9 mouse cellular contexts compared by ENCODE assay signal in genomic region chr7:38166930-38167645, GRCm38 (mm10). TPM values are rescaled to one million over a fixed set of nuclear protein-coding genes. Genes with fewer than 3 reads are reported as not detected.
A peak's percentile ranks its signal among the peaks of the same experiment; 100 is the strongest.
DNase-seq lines count a peak whose midpoint lies in the region; ATAC-seq and TF ChIP-seq lines count a peak whose summit lies in the region.
"Had no signal": no experiment of that assay in that cellular context is flagged by ENCODE, and none has a peak within 500 bp of the region (broad histone marks: within the 10 kb centered on the region; RNA-seq: fewer than 3 reads in every experiment).

No protein-coding gene starts in this region.

- peak overlapping the region; percentile 36; the same call in 1 of the 2 replicates for H3K27ac ChIP-seq in heart, embryonic 12.5 days (ENCODE audit: poor library complexity, severe bottlenecking)
- no peak overlapping the region for H3K27ac ChIP-seq in heart, adult 2 months
- no peak overlapping the region for H3K27ac ChIP-seq in hindbrain, embryonic 16.5 days (ENCODE audit: low read depth, low read length)
- H3K27ac ChIP-seq in midbrain, embryonic 11.5 days (ENCODE audit: low read depth, low read length): no peak overlapping the region

- H3K4me3 ChIP-seq in heart, embryonic 12.5 days: peak overlapping the region; percentile 42
- H3K4me3 ChIP-seq in heart, adult 2 months: no peak overlapping the region
- H3K4me3 ChIP-seq in hindbrain, embryonic 16.5 days (ENCODE audit: low read length): no peak overlapping the region; the same call in 1 of the 2 replicates
- H3K4me3 ChIP-seq in midbrain, embryonic 11.5 days (ENCODE audit: low read depth, low read length): no peak overlapping the region

- H3K4me1 ChIP-seq in heart, embryonic 12.5 days (replicated peaks): peaks cover 8% of the 10 kb centered on the region
- H3K4me1 ChIP-seq in heart, adult 2 months (ENCODE audit: control insufficient read depth, insufficient read depth, low read length): no peaks in the 10 kb centered on the region; the same call in 1 of the 2 replicates
- H3K4me1 ChIP-seq in hindbrain, embryonic 16.5 days (ENCODE audit: control insufficient read depth, insufficient read depth, low read depth, low read length): peaks cover 3% of the 10 kb centered on the region; the same call in 1 of the 2 replicates
- H3K4me1 ChIP-seq in midbrain, embryonic 11.5 days (ENCODE audit: control insufficient read depth, insufficient read depth, low read length): no peaks in the 10 kb centered on the region

- peak overlapping the region; percentile 52; the same call in 1 of the 2 replicates for H3K9ac ChIP-seq in heart, embryonic 12.5 days
- no peak overlapping the region for H3K9ac ChIP-seq in heart, adult 2 months (ENCODE audit: low read depth, low read length)
- H3K9ac ChIP-seq in hindbrain, embryonic 16.5 days (ENCODE audit: low read depth, low read length): peak overlapping the region; percentile 35
- no peak overlapping the region for H3K9ac ChIP-seq in midbrain, embryonic 11.5 days (ENCODE audit: low read length)

- peaks cover under 1% of the 10 kb centered on the region for H3K27me3 ChIP-seq in heart, embryonic 12.5 days (replicated peaks)
- no peaks in the 10 kb centered on the region for H3K27me3 ChIP-seq in heart, adult 2 months (ENCODE audit: control insufficient read depth, insufficient read depth, low read length)
- no peaks in the 10 kb centered on the region for H3K27me3 ChIP-seq in hindbrain, embryonic 16.5 days (replicated peaks; ENCODE audit: control insufficient read depth, insufficient read depth, low read length)
- no peaks in the 10 kb centered on the region for H3K27me3 ChIP-seq in midbrain, embryonic 11.5 days (ENCODE audit: control insufficient read depth, insufficient read depth, low read length)

- TF ChIP-seq POLR2A in heart, adult 2 months (IDR thresholded peaks at IDR 0.05; ENCODE audit: insufficient read depth, low read depth, low read length): no peak

- H3K9me3 ChIP-seq in heart, embryonic 12.5 days (replicated peaks): no peaks in the 10 kb centered on the region
- H3K9me3 ChIP-seq in hindbrain, embryonic 16.5 days (ENCODE audit: control insufficient read depth, low read length): no peaks in the 10 kb centered on the region
- no peaks in the 10 kb centered on the region for H3K9me3 ChIP-seq in midbrain, embryonic 11.5 days (ENCODE audit: control insufficient read depth, low read length)

- ATAC-seq in heart, embryonic 12.5 days (ENCODE audit: insufficient number of reproducible peaks, low FRiP score): peak; percentile 37; the same call in 1 of the 2 replicates
- peak; percentile 46; the same call in 1 of the 2 replicates for ATAC-seq in hindbrain, embryonic 16.5 days
- 0 out of 2 replicates have a peak, but pooled peaks have one; percentile 30 for ATAC-seq in midbrain, embryonic 11.5 days (ENCODE audit: low FRiP score)

- no peaks in the 10 kb centered on the region for H3K36me3 ChIP-seq in heart, embryonic 12.5 days
- no peaks in the 10 kb centered on the region for H3K36me3 ChIP-seq in heart, adult 2 months (ENCODE audit: control insufficient read depth, insufficient read depth, low read length)
- no peaks in the 10 kb centered on the region for H3K36me3 ChIP-seq in hindbrain, embryonic 16.5 days (ENCODE audit: control insufficient read depth, insufficient read depth, low read length)
- no peaks in the 10 kb centered on the region for H3K36me3 ChIP-seq in midbrain, embryonic 11.5 days (ENCODE audit: control insufficient read depth, insufficient read depth, low read length)

- no peaks in the 10 kb centered on the region for H3K79me2 ChIP-seq in heart, adult 2 months (replicated peaks; ENCODE audit: control insufficient read depth, insufficient read depth, low read length)

- no peak for TF ChIP-seq CTCF in heart, adult 2 months (IDR thresholded peaks at IDR 0.05)

- H3K4me2 ChIP-seq in heart, embryonic 12.5 days: peak overlapping the region; percentile 86
- peak overlapping the region; percentile 40 for H3K4me2 ChIP-seq in hindbrain, embryonic 16.5 days (ENCODE audit: low read length)
- H3K4me2 ChIP-seq in midbrain, embryonic 11.5 days: no peak overlapping the region; the same call in 1 of the 2 replicates

- intact Hi-C loops in heart, adult 2 months (cut with DNase I): no loop called here
- intact Hi-C loops in left cerebral cortex, postnatal 14 days (cut with DNase I): no loop called here

- 7% methylated on average over 21 of the region's 21 CpGs for WGBS in heart, embryonic 12.5 days
- 10% methylated on average over 21 of the region's 21 CpGs for WGBS in heart, adult 2 months
- 52% methylated on average over 21 of the region's 21 CpGs for WGBS in hindbrain, embryonic 16.5 days
- 70% methylated on average over 21 of the region's 21 CpGs for WGBS in midbrain, embryonic 11.5 days

- TF ChIP-seq EP300 in heart, adult 2 months (IDR thresholded peaks at IDR 0.05; ENCODE audit: insufficient read depth, low read depth, low read length): no peak

- no peak for DNase-seq in heart, adult 2 months
- DNase-seq in adrenal gland, postnatal 25 days: peak; percentile 10
- DNase-seq in midbrain, embryonic 11.5 days (ENCODE audit: low spot score, missing footprints): no peak
- no peak for DNase-seq in left cerebral cortex, postnatal 14 days (ENCODE audit: low spot score in 2 of 2)
- no peak for DNase-seq in cerebellum, adult 9-10 months
- no peak for DNase-seq in thymus, postnatal 14 days
- DNase-seq: kidney, adult 18-20 months had no signal

RNA-seq across cellular contexts. Expression of gene 1600014C10Rik, which starts 15.9 kb away (rescaled TPM):
- 13.5 and 14.1 TPM in 2 replicates for polyA plus RNA-seq in heart, embryonic 12.5 days (2016; fragmentation: Nextera tagmentation; extraction: Ambion mirVana)
- 10 to 100 TPM; 31.6 to 32.0 TPM for total RNA-seq in heart, adult 2 months (2021)
- polyA plus RNA-seq in heart, adult 2 months (2012; rRNA removed): 29.3 and 50.6 TPM in 2 replicates
- 31.1 and 39.9 TPM in 2 replicates for total RNA-seq in adrenal gland, postnatal 25 days (2021)
- 32.7 and 33.7 TPM in 2 replicates for polyA plus RNA-seq in hindbrain, embryonic 16.5 days (2015; fragmentation: Nextera tagmentation; extraction: Ambion mirVana)
- polyA plus RNA-seq in midbrain, embryonic 11.5 days (2014; fragmentation: Nextera tagmentation; extraction: Ambion mirVana): 17.0 and 17.2 TPM in 2 replicates
- 10 to 100 TPM; 17.7 to 18.8 TPM for total RNA-seq in left cerebral cortex, postnatal 14 days (2021)

RNA-seq across cellular contexts. Expression of gene Ccne1, which starts 59.8 kb away (rescaled TPM):
- 47.9 and 48.1 TPM in 2 replicates for polyA plus RNA-seq in heart, embryonic 12.5 days (2016; fragmentation: Nextera tagmentation; extraction: Ambion mirVana)
- 1 to 10 TPM in 1 of 2 experiments, under 1 TPM in 1; 0.91 to 1.3 TPM for total RNA-seq in heart, adult 2 months (2021)
- polyA plus RNA-seq in heart, adult 2 months (2012; rRNA removed): 0.90 and 1.3 TPM in 2 replicates
- 4.3 and 8.5 TPM in 2 replicates for total RNA-seq in adrenal gland, postnatal 25 days (2021)
- 20.2 and 20.8 TPM in 2 replicates for polyA plus RNA-seq in hindbrain, embryonic 16.5 days (2015; fragmentation: Nextera tagmentation; extraction: Ambion mirVana)
- polyA plus RNA-seq in midbrain, embryonic 11.5 days (2014; fragmentation: Nextera tagmentation; extraction: Ambion mirVana): 55.1 and 55.6 TPM in 2 replicates
- total RNA-seq in left cerebral cortex, postnatal 14 days (2021): 10 to 100 TPM; 15.3 to 19.5 TPM

Comparison
In these comparisons a context has a peak if more than half of its experiments do, and no peak if none do; other contexts are left out.
1. H3K9ac ChIP-seq: peak in heart, embryonic 12.5 days (single experiment) and hindbrain, embryonic 16.5 days (single experiment); none in heart, adult 2 months (single experiment) and midbrain, embryonic 11.5 days (single experiment).
2. Peak in every context shown above with its lines, with median percentiles within 50 percentile points of each other: ATAC-seq.